Mouse (Mus musculus) ES-Bruce4 (cell line): ENCODE measurements around the gene Cenpq. TPM values are rescaled to one million over a fixed set of nuclear protein-coding genes. Genes with fewer than 3 reads are reported as not detected.
A peak's percentile ranks its signal among the peaks of the same experiment; 100 is the strongest.

ENCODE experiments used
- H3K27ac ChIP-seq: 2 replicates; pipeline ENCODE4 v1.5.1; 2012; ENCODE audit warnings: low read length, inconsistent platforms; ENCODE audit not compliant: insufficient read depth
- H3K27me3 ChIP-seq: 2 replicates; pipeline ENCODE4 v1.6.1; 2012; ENCODE audit warnings: mild to moderate bottlenecking, low read length, inconsistent platforms; ENCODE audit not compliant: control insufficient read depth, poor library complexity, insufficient read depth, severe bottlenecking
- H3K36me3 ChIP-seq: 2 replicates; pipeline ENCODE4 v1.6.1; 2012; ENCODE audit warnings: inconsistent platforms, mild to moderate bottlenecking, low read length, moderate library complexity; ENCODE audit not compliant: control insufficient read depth, poor library complexity, insufficient read depth, severe bottlenecking
- H3K4me1 ChIP-seq: one replicate; pipeline ENCODE4 v1.8.1; 2011; ENCODE audit warnings: low read length; ENCODE audit not compliant: control insufficient read depth, insufficient read depth
- H3K4me3 ChIP-seq: 2 replicates; pipeline ENCODE4 v1.5.1; 2011; ENCODE audit warnings: low read depth, mild to moderate bottlenecking, low read length
- H3K9ac ChIP-seq: 2 replicates; pipeline ENCODE4 v1.6.1; 2012; ENCODE audit warnings: low read depth, mild to moderate bottlenecking, inconsistent platforms; ENCODE audit not compliant: poor library complexity, severe bottlenecking
- H3K9me3 ChIP-seq: replicated peaks from 2 replicates; pipeline ENCODE4 v1.6.1; 2012; ENCODE audit warnings: mild to moderate bottlenecking, low read length, inconsistent platforms; ENCODE audit not compliant: control insufficient read depth, poor library complexity, insufficient read depth, severe bottlenecking
- CTCF ChIP-seq: IDR thresholded peaks from one replicate; pipeline ENCODE4 v1.8.1; 2011; ENCODE audit warnings: low read depth, low read length
- EP300 ChIP-seq: IDR thresholded peaks from 2 replicates; pipeline ENCODE4 v1.6.1; 2011; ENCODE audit warnings: low read depth, low read length; ENCODE audit not compliant: insufficient read depth
- POLR2A ChIP-seq: IDR thresholded peaks from one replicate; pipeline ENCODE4 v1.8.1; 2011; ENCODE audit warnings: low read length; ENCODE audit not compliant: insufficient read depth
- polyA plus RNA-seq: library from polyadenylated mRNA; stranded (reverse); fragments of >200 nt; gene quantifications from 2 replicates; pipeline ENCODE4 v1.2.4, GENCODE M21; 2011; ENCODE audit warnings: low read depth; ENCODE audit not compliant: missing spikeins, insufficient read depth, insufficient read length

Cenpq gene
- polyA plus RNA-seq, 1 experiment: 26.4 TPM

- Histone ChIP-seq H3K9me3 (no peaks in the 10 kb centered on the region), H3K4me1 (peaks cover 2% of the 10 kb centered on the region), H3K4me3 (peak overlapping the region; percentile 56), H3K27ac (peak overlapping the region; percentile 72), H3K9ac (peak overlapping the region; percentile 17), H3K36me3 (no peaks in the 10 kb centered on the region), H3K27me3 (no peaks in the 10 kb centered on the region)
- TF ChIP-seq POLR2A (no peak), EP300 (no peak), CTCF (no peak)
These were observed 30.1 kb downstream of the Cenpq start for GRCm38 (mm10) chr17:40904721-40905154.

DNA sequence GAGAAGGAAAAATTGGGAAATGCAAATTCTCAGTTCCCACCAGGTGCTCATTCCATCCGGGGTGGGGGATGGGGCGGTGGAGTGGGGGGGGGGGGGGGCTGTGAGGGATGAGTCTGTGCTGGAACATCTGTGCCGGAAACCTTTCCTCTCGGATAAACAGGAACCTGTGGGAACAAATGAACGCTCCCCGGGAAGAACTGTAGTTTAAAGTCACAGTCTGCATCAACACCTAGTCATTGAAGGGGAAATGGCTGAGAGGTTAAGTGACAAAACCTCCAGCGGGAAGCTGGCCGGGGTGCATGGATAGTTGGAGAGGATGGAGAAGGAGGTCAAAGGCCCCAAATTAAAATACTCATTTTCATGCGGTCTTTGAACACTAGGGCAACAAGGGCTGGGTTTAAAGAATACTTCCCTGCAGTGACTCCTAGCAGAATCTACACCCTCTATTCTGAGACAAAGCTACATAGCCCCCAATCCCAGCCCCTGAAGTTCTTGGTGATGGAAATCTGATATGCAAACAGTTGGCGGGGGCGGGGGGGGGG lies 30.7 kb downstream of the Cenpq start:
- no peaks in the 10 kb centered on the region for H3K27me3 ChIP-seq
- no peaks in the 10 kb centered on the region for H3K9me3 ChIP-seq
- H3K4me1 ChIP-seq: peaks cover 4% of the 10 kb centered on the region
- peak overlapping the region; percentile 74 for H3K27ac ChIP-seq
- H3K4me3 ChIP-seq: 0 out of 2 replicates have a peak overlapping the region, but pooled peaks have one; percentile 23
- TF ChIP-seq EP300 (0 out of 2 replicates have a peak, but pooled peaks have one; percentile 55), CTCF (no peak)
- no peaks in the 10 kb centered on the region for H3K36me3 ChIP-seq
- peak overlapping the region; percentile 17 for H3K9ac ChIP-seq

DNA sequence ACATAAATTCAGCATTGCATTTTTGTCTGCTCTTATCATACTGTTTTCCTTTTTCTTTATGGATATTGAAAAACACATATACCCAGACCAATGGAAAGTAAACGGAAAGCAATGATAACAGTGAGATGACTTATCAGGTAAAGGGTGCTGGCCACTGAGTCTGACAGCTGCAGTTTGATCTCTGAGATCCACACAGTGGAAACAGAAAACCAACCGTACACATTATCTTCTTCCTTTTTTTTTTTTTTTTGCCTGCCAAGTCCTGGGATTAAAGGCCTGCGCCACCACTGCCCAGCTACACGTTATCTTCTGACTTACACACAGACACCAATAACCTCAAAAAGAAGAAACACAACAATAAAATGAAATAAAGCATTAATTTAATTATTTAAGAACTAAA lies 31.5 kb downstream of the Cenpq start:
- Histone ChIP-seq H3K27me3 (no peaks in the 10 kb centered on the region), H3K9ac (no peak overlapping the region), H3K27ac (no peak overlapping the region), H3K36me3 (no peaks in the 10 kb centered on the region), H3K9me3 (no peaks in the 10 kb centered on the region), H3K4me3 (no peak overlapping the region), H3K4me1 (peaks cover 4% of the 10 kb centered on the region)
- TF ChIP-seq EP300 (no peak), CTCF (no peak), POLR2A (no peak)

DNA sequence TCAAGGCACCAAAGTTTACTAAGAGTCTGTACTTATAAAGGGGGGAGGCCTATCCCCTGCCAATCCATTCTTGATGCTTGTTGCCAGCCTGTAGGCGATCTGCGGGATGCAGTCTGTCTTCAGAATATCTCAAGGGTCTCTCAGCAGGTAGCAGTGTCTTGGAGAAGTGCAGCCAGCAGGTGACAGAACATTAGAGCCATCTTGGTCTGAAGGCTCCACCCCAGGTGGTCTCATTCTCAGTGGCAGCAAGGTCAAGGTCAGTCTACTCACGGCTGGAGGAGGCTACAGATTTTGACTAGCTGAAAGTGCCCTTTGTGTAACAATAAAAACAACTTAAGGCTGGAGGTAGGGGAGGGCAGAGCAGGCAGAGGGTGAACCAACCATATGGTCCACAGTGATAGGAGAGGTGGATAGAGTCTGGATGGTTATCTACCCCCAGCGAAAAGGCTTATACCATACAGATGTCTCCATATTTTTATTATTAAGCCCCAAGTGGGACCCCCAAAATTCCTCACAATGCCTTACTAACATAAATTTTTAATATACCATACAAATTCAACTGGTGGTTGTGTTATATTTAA lies 35.0 kb downstream of the Cenpq start:
- Histone ChIP-seq H3K27ac (no peak overlapping the region), H3K27me3 (no peaks in the 10 kb centered on the region), H3K9me3 (no peaks in the 10 kb centered on the region), H3K36me3 (no peaks in the 10 kb centered on the region), H3K4me3 (no peak overlapping the region), H3K9ac (no peak overlapping the region), H3K4me1 (peaks cover 4% of the 10 kb centered on the region)
- TF ChIP-seq POLR2A (no peak), EP300 (peak; percentile 97)

- TF ChIP-seq CTCF (no peak), EP300 (no peak), POLR2A (no peak)
- H3K4me1 ChIP-seq: peaks cover 8% of the 10 kb centered on the region
- no peaks in the 10 kb centered on the region for H3K27me3 ChIP-seq
- H3K9ac ChIP-seq: no peak overlapping the region
- H3K4me3 ChIP-seq: no peak overlapping the region
- no peak overlapping the region for H3K27ac ChIP-seq
- no peaks in the 10 kb centered on the region for H3K36me3 ChIP-seq
- no peaks in the 10 kb centered on the region for H3K9me3 ChIP-seq
These were observed 38.0 kb downstream of the Cenpq start for GRCm38 (mm10) chr17:40896863-40897262.

DNA sequence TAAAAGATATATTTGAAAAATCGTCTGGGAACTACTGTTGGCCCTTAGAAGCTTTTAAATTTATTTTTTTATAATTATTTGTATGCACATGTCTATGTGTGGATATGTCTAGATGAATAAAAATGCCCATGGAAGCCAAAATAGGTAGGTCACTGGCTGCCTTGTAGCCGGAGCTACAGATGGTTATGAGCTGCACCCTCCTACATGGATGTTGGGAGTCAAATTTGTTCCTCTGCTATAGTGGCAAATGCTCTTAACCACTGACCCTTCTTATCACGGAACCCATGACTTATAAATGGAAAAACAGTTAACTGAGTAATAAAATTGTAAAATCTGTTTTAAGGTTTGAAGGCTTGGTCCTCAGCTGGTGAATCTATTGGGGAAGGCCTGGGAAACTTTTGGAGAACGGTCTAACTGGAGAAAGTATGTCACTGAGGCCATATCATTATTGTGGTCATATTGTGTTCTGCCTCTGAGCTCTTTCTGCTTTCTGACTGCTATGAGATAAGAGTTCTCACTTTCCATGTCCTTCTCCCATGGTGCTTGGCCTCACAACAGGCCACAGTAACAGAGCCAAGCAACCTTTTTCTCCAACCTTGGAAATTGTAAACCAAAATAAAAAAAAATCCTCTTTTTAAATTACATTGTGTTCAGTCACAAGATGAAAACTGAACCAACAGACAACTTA lies 46.9 kb downstream of the Cenpq start:
- Histone ChIP-seq H3K9ac (no peak overlapping the region), H3K27ac (no peak overlapping the region), H3K4me1 (no peaks in the 10 kb centered on the region), H3K27me3 (no peaks in the 10 kb centered on the region), H3K36me3 (no peaks in the 10 kb centered on the region), H3K9me3 (no peaks in the 10 kb centered on the region), H3K4me3 (no peak overlapping the region)
- TF ChIP-seq POLR2A: no peak
- no peak for TF ChIP-seq CTCF
- no peak for TF ChIP-seq EP300
